Mouse (Mus musculus) lung, postnatal 0 days (tissue): ENCODE measurements around the gene Rundc1.
A peak's percentile ranks its signal among the peaks of the same experiment; 100 is the strongest.

Source experiments
- CTCF ChIP-seq: IDR thresholded peaks from 2 replicates; pipeline ENCODE4 v1.5.1; 2016; ENCODE audit warnings: antibody characterized with exemption, mild to moderate bottlenecking
- EP300 ChIP-seq: IDR thresholded peaks from 2 replicates; pipeline ENCODE4 v1.6.1; 2016; ENCODE audit warnings: antibody characterized with exemption, mild to moderate bottlenecking, control low read depth

DNA sequence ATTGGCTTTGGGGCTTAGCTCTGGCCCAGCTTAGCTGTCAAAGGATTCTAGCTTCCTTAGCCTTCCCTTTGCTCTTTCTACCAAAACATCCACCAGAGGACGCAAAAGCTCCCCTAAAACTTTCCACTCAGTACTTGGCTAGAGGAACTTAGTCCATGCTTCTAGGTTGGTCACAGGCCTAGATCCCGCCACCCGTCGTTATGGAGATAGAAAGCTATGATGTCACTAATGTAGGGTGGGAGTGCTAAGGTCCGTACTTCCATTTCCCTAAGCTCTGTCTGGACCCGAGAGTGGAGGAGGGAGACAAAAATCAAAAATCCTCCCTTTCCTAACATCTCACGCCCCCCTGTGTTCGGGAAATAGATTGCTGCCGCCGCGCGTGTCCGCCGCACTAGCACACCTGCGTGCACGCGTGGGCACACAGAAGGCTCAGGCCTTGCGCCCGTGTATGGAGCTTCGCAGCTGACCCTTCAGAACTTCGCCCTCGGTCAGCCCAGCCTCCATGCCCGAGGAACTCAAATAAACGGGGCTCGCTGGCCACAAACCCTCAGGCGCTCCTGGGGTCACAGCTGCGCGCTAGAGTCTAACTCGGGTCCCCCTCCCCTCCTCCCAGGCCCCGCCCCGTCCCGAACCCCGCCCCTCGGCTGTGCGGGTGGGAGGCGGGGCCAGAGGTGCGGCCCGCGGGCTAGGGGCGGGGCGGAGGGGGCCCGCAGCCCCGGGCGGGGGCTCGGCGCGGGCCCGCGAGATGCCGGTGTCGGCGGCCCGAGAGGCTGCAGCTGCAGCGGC is 42.8 kb downstream of the Rundc1 start:
- TF ChIP-seq EP300 (no peak), CTCF (peak; percentile 78)
